Mouse (Mus musculus) liver, embryonic 16.5 days (tissue): ENCODE measurements at regions not wholly inside any gene's neighbourhood (a gene's known extent, or its start where the extent isn't known, plus 50 kb on each side); places are given as distances from the start of the nearest gene placed in this dataset.

Experiments used
- ATAC-seq: fragments of 200-750 bp; cut with Nextera tagmentation; 2 replicates; pipeline ENCODE4 v1.8.0; 2017; ENCODE audit warnings: low read depth, mild to moderate bottlenecking, moderate number of reproducible peaks, moderate library complexity
- H3K27ac ChIP-seq: fragments of 300-500 bp; sonication (generic); 2 replicates; pipeline ENCODE4 v1.5.1; 2014; ENCODE audit warnings: mild to moderate bottlenecking, low read length
- H3K27me3 ChIP-seq: fragments of 300-500 bp; sonication (generic); 2 replicates; pipeline ENCODE4 v1.6.1; 2014; ENCODE audit warnings: low read depth, low read length, mixed read lengths; ENCODE audit not compliant: control insufficient read depth, insufficient read depth
- H3K36me3 ChIP-seq: fragments of 300-500 bp; sonication (generic); 2 replicates; pipeline ENCODE4 v1.6.1; 2014; ENCODE audit warnings: mild to moderate bottlenecking; ENCODE audit not compliant: control insufficient read depth, insufficient read depth
- H3K4me1 ChIP-seq: fragments of 300-500 bp; sonication (generic); 2 replicates; pipeline ENCODE4 v1.6.1; 2014; ENCODE audit warnings: low read depth, low read length, mixed read lengths; ENCODE audit not compliant: control insufficient read depth
- H3K4me2 ChIP-seq: fragments of 300-500 bp; sonication (generic); 2 replicates; pipeline ENCODE4 v1.6.1; 2014; ENCODE audit warnings: low read depth, low read length, mixed read lengths
- H3K4me3 ChIP-seq: fragments of 300-500 bp; sonication (generic); 2 replicates; pipeline ENCODE4 v1.5.1; 2014; ENCODE audit warnings: low read depth, mild to moderate bottlenecking, low read length
- H3K9ac ChIP-seq: fragments of 300-500 bp; sonication (generic); 2 replicates; pipeline ENCODE4 v1.6.1; 2014; ENCODE audit warnings: low read depth, low read length
- H3K9me3 ChIP-seq: fragments of 300-500 bp; sonication (generic); replicated peaks from 2 replicates; pipeline ENCODE4 v1.6.1; 2016; ENCODE audit warnings: low read length; ENCODE audit not compliant: control insufficient read depth
- WGBS: fragments of 180-500 bp; shearing (Covaris S2); extraction: QIAGEN DNeasy Blood & Tissue Kit; methylation state at CpG from one replicate; pipeline ENCODE4 v1.1.7; 2014; ENCODE audit not compliant: insufficient replicate concordance; 5-methylcytosine and 5-hydroxymethylcytosine counted together

DNA sequence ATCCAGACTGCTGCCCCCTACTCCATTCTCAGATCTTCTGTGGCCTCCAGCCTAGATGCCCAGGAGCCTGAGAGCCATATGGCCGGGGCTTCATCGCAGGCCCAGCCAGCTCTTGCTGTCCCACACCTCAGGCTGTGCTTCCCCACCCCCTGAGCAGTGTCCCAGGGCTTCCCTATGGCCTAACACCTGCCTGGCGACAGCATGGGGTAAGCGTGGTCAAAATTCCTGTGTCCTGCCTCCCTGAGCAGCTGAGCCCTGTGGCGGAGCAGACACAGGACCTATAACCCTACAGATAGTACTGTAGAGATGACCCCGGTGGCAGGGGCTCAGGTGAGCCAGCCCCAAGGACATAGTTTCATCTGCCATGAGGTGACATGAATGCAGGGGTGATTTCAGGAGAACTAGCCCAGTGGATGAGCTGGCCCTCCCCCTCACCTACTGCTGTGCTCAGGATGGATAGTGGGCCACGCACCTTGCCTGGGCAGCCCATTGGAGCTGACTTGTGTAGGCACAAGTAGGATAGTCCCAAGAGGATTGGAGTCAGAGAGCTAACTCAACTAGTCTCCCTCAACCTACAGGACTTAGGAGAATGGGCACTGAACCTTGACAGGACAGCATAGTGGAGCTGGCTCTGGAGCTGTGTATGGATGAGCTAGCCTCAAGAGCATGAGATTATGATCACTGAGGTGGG lies 4816.9 kb downstream of the 9330182O14Rik start:
- Histone ChIP-seq H3K4me2 (no peak overlapping the region), H3K27ac (no peak overlapping the region), H3K9ac (no peak overlapping the region), H3K27me3 (no peaks in the 10 kb centered on the region), H3K9me3 (no peaks in the 10 kb centered on the region), H3K4me3 (no peak overlapping the region), H3K36me3 (no peaks in the 10 kb centered on the region), H3K4me1 (no peaks in the 10 kb centered on the region)
- ATAC-seq: 0 out of 2 replicates have a peak, but pooled peaks have one; percentile 11
- 59% methylated on average over 7 of the region's 7 CpGs for WGBS
